Mouse (Mus musculus): ENCODE measurements at regions not wholly inside any gene's neighbourhood (a gene's known extent, or its start where the extent isn't known, plus 50 kb on each side); places are given as distances from the start of the nearest gene placed in this dataset.

DNA sequence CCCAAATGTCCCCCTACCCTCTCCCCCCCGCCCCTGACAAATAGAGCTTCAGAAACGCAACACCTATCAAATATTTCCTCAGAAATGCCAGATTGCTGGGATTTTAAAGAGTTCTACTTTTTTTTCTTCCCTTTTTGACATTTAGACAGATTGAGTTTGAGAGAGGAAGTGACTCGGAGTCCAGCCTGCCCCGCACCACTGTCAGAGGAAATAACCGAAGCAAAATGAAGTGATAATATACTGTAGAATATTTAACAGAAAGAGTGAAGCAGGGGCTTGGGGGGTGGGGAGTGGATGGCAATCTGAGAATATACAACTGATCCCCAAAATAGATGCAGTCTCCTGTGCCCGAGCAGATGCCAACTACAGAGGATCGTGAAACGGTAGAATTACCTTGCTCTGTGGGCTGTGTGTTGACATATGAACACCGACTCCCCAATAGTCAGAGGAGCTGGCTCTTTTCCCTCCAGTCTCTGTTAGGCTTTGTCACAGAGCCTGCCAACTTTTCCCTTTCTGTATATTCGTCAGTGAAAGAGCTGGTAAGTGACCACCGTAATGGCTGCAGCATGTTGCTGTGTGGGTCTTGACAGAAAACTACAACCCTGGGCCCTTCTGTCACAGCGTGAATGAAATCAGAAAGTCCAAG, 2800.9 kb upstream of the Gm7489 start:
- peak in 1 of 2 experiments; percentile 5 for DNase-seq (ENCODE audit: low spot score in 2 of 2)
- intact Hi-C loops (cut with DNase I) = loop anchor here (10.0 kb wide), 1 partner anchor 199 kb away; no protein-coding TSS in a partner anchor

DNA sequence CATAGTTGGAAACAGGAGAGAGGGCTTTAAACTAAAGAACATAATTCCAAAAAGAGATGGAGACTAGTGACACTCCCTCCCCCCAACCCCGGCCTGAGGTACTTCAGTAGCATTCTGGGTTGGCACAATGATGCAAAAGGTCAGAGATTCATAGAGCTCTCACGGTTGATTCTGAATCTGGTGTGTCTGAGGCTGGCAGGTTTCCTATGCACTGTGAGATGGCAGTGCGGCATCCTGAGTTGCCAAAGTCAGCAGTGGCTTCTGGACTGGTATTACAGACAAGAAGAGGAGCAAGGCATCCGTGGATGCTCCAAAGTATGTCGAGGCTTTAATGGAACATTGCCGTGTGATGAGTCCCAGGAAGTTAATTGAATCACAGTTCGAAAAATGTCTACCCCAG, 2791.8 kb upstream of the Gm7489 start:
- intact Hi-C loops (cut with DNase I) = no loop called here
- DNase-seq (ENCODE audit: low spot score in 2 of 2) = no peak

DNA sequence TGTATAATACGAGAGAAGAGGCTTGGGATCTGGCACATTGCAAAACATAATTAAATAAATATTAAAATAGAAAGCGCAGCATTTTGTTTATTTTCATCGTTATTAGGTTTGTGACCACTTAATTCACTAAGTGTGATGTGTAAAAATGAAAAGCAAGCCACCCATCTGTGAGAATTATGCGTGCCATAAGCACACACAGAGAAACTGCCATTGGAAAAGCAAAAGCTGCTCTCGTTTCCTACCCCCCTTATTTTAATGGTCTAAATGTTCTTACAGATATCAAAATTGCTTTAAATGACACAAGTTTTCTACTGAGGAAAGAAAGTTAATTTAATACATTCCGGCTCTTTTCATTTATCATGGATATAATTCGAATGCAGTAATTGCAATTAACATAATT, 2780.8 kb upstream of the Gm7489 start:
- DNase-seq (ENCODE audit: low spot score in 2 of 2) = no peak
- intact Hi-C loops (cut with DNase I) = no loop called here

DNA sequence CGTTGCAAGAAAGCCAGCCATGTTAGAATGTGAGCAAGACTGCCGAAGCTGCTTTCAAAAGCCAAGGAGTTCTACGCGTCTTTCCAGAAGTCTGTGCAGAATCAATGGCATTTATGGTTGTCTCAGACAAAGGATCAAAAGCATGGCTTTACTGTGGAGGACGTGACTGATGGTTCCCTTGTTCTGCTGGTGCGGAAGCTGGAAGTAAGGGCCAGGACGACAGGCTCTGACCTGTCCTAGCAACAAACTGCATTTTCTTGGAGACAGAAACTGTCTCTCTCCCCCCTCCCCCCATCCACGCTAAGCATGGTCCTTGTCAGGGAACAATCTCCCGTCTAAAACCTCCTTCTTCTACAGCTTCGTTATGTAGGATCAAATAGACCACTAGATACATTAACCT, 2780.3 kb upstream of the Gm7489 start:
- no peak for DNase-seq (ENCODE audit: low spot score in 2 of 2)
- intact Hi-C loops (cut with DNase I) = no loop called here

DNA sequence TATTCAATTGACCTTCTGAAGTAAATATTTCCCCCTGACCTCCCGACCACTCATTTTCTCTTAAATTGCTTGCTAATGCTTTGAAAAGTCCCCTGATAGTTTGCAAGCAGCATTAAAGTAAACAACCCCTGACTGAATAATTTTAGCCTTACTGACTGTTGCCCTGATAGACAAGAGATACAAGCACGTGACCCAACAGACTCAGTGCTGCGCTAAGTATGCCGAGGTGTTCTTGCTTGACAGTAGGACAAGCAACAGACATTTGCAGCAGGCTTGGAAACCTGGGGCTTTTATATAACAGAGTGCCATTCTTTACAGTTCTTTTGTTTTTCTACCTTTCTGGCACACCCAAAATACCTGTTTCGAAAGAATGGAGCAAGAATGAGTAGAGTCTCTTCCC, 2779.9 kb upstream of the Gm7489 start:
- DNase-seq (ENCODE audit: low spot score in 2 of 2) = no peak
- intact Hi-C loops (cut with DNase I) = no loop called here

DNA sequence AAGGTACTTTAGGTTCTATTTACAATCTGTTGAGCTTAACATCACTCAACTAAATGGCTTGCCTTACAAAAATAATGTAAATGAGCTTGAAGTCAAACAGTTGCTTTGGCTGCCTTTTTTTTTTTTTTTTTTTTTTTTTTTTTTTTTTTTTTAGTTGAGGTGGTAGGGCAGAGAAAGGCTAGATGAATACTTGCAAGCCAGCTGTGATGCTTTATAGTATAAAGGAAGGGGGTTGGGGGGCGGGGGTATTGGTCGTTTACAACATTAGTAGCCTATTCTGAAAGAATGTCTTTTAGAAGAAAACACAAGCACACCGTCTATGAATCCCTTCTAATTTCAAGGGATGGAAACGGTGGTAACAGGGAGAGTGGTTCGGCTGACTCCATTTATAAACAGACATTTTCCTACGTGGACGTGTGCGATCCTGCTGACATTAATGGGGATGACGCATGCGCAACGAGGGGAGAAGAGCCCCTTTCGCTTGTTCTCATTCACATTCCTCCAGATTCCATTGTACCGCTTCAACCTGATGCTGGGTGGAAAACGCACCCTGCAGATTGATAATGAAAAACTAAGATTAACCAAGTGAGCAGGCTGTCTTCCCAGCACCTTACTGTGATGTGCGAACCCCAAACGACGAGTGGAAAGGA, 2779.2 kb upstream of the Gm7489 start:
- intact Hi-C loops (cut with DNase I) = no loop called here
- no peak for DNase-seq (ENCODE audit: low spot score in 2 of 2)

DNA sequence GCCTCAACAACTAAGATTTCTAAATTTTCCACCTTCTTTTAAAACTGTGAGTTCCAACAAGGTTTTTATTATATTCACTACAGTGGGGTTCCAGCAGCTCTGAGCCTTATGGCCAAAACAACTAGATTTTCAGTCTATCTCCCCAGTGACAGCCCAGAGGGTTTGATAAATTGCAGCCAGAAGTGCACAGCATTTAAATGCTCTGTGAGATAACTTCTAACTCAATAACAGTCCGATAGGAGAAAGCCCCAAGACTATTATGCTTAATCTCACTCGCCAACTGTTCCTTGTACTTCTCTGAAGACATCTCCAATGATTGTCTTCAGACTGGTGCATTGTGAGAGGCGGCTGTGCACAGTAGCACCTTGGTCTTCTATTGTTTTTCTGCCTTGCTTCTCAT, 2774.5 kb upstream of the Gm7489 start:
- DNase-seq (ENCODE audit: low spot score in 2 of 2) = no peak
- intact Hi-C loops (cut with DNase I) = no loop called here

DNA sequence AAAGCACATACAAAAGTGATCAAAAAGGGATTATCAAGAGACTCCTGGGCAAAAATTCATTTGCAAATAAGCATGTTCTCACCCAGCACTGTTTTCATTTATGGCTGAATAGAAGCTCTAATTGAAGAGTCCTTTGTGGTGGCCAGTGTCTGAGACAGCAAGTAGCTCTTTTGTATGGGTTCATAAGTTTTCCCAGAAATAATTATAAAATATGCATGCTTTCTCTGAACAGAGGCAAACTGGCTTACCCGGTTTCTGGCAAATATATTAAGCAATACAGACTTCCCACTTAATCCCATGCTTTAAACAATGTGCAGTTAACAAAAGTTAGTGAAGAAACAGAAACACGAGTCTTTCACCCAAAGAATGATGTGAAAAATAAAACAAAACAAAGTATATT, 2758.8 kb upstream of the Gm7489 start:
- DNase-seq (ENCODE audit: low spot score in 2 of 2) = no peak
- intact Hi-C loops (cut with DNase I) = no loop called here

DNA sequence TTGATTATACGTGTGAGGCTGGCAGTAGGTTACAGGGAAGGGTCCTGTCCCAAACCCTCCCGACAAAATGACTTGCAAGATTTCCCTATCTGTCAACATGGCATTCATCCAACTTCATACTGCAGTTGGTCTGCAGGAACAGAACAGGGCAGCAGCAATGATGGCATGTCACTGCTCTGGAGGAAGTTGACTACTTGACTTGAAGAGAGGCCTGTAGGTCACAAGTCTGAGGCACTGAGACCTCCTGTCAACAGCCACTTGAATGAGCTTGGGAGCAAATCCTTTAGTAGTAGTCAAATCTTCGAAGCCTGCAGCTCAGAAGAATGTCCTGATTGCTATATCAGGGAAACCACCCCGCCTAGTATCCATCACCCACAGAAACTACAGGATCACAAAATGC, 2753.7 kb upstream of the Gm7489 start:
- intact Hi-C loops (cut with DNase I) = no loop called here
- no peak for DNase-seq (ENCODE audit: low spot score in 2 of 2)

DNA sequence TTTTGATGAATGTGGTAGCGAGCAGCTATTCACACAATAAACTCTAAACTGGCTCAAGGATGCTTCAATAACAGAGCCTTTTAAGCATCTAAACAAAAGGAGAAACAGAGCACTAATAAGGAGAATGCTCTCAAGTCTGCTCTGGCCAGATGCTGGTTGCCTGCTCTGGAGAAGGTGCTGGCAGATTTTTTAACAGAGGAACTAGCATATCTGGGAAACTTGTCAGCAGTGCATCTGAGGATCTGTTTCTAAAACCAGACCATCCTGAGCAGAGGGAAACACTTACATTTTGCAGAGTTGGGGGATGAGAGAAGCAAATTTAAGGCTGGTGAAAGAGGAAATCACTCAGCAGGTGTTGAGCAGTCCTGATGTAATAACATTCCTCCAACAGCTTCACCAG, 2748.6 kb upstream of the Gm7489 start:
- peak in 1 of 2 experiments; percentile 6 for DNase-seq (ENCODE audit: low spot score in 2 of 2)
- intact Hi-C loops (cut with DNase I) = no loop called here

DNA sequence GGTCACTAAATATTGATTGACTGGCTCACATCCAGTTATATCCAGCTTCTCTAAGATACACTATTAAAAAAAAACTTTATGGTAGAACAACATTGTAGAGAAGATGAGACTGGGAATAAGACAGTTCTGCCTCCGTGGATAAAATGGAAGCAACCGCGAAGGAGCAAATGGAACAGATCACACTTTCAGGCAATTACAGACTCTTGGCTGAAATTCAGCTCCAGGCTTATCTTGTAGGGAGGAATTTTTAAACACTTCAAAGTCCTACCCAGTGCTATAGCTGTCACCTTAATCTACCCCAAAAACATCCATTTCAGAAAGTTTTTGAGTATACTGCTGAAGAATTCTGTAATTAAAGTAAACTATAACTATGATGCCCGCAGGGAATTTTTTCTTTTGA, 2745.2 kb upstream of the Gm7489 start:
- intact Hi-C loops (cut with DNase I) = no loop called here
- peak in 1 of 2 experiments; percentile 13 for DNase-seq (ENCODE audit: low spot score in 2 of 2)

DNA sequence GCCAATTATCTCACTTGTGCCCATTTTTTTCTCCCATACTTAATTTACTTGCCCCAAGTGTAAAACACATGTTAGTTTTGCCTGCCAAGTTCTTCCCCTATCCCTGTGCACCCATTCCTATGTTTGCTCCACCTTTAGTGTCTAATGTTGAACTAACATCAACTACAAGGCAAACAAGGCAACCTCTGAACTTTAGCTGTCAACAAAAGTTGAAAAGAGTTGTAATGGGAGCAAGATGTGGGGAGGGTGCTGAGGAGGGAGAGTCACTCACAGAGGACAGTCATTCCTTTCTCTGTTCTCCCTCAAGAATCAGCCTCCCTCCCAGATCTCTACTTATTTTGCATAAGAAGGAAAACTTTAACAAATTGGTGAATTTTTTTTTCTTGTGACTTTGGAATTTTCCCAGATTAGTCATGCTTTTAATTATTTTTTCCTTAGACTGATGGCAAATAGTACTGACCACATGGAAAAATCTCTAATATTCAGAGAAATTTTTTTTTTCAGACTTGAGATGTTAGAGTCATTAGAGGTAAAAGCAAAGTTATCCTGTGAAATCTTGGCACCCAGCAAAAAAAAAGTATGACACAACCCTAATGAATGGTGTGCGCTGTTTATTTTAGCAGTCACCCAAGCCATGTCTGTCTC, 2710.6 kb upstream of the Gm7489 start:
- DNase-seq (ENCODE audit: low spot score in 2 of 2) = no peak
- intact Hi-C loops (cut with DNase I) = no loop called here

DNA sequence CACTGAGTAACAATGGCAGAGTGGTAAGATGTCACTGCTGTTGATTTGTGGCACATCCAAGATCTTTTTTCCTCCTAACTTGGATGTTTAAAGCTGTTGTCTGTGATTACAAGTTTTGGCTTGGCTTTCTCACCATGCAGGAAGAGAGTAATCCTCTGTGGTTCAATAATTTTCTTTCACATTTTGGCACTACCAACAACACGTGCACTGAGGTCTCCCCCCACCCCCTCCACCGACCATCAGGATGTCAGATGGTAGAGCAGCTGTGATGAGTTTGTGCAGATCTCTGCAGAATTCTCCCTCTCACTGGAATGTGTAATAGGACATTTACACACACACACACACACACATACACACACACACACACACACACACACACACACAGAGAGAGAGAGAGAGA, 2708.2 kb upstream of the Gm7489 start:
- intact Hi-C loops (cut with DNase I) = no loop called here
- DNase-seq (ENCODE audit: low spot score in 2 of 2) = no peak

DNA sequence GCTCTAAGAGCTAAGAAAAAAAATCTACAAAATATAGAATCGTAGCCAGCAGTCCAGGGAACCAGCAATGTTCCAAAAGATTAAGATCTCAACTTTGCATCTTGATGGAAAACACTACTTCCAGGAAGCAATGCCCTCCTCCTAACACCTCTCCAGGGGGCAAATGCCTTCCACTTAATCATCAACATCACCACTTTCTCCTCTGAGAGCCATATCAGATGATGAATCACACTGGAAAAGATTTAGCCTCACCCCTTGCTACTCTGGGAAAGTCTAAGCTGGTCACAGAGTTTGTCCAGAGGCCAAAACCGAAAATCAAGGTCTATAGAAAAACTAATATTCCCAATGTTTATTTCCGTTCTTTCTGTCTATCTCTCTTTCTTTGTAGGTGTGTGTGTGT, 2695.6 kb upstream of the Gm7489 start:
- no peak for DNase-seq (ENCODE audit: low spot score in 2 of 2)
- intact Hi-C loops (cut with DNase I) = no loop called here

DNA sequence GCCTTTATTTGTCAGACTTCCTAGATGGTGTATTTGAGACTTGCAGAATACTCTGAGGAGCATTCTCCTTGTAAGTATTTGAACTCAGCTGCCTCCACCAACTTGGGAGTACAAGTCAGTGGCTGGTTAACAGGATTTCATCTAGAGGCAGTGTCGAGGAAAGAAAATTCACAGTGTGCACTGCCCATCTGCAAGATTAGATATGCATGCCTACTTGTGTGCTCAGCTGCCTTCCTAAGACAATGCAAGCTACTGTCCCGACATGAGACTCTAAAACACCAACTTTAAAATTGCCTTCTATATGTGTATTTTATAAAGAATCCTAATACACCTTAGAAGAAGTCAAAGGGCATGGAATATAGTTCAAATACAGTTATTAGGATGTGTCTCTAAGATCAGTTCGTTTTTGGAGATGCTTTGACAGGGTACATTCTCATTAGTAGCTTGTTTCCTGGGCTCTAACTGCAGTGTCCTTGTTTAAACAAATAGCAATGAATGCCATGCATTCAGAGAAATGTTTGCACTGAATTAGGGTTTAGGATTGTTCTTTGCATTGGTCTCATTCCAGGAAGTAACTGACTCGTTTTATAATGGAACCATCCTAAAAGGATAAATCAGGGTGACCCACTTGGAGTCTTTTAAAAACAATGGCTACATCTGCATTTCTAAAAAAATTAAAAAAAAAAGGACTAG, 2687.1 kb upstream of the Gm7489 start:
- intact Hi-C loops (cut with DNase I) = no loop called here
- DNase-seq (ENCODE audit: low spot score in 2 of 2) = no peak

DNA sequence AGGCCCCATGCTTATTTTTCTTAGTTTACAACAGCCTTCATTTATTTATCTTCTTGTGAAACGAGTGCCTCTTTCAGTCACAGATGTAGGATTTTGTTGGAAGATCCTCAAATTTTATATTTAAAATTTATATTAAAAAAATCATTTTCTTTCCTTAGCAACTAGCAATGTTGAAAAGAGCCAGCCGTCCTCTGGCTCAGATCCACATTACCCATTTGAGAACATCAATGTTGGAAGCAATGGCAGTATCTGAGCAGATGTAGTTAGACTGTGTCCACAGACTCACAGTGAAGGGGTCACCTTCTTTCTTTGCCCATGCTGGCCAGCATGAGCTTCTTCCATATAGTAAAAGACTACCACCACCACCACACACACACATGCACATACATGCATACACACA, 2681.4 kb upstream of the Gm7489 start:
- peak in 1 of 2 experiments; percentile 5 for DNase-seq (ENCODE audit: low spot score in 2 of 2)
- intact Hi-C loops (cut with DNase I) = no loop called here

DNA sequence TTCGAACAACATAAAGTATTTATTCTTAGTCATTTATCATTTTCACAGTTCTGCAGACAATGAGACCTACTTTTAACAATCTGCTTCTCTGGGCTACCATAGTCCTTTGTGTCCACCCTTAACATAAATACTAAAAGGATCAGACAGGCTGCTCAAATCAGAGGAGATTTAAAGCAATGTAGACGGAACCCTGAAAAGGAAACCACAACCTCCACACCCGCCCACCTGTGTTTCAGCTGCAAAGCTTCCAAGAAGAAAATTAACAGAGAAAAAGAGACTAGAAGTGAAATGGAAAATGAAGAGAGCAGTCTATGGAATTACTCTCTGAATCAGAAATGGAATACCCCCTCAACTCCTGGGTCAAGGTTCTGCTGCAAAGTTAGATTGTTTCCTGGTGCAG, 2678.7 kb upstream of the Gm7489 start:
- peak; percentile 42 to 49 for DNase-seq (ENCODE audit: low spot score in 2 of 2)
- intact Hi-C loops (cut with DNase I) = no loop called here

DNA sequence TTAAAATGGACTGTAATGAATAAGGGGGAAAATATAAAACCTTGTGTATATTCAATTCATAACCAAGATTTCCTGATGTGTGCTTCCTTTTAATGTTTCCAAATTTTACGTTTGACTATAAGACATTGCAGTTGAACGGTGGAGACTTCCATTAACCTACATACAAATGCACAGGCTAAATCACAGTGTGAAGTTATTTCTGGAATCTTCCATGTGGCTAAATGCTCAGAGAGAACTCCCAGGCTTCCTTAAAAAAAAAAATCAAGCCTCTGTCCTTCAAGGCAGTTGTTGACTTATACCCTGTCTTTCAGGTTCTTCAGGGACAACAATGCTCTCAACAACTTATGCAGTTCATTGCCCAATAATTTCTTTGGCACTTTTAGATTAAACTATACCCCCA, 2677.9 kb upstream of the Gm7489 start:
- intact Hi-C loops (cut with DNase I) = no loop called here
- DNase-seq (ENCODE audit: low spot score in 2 of 2) = no peak

DNA sequence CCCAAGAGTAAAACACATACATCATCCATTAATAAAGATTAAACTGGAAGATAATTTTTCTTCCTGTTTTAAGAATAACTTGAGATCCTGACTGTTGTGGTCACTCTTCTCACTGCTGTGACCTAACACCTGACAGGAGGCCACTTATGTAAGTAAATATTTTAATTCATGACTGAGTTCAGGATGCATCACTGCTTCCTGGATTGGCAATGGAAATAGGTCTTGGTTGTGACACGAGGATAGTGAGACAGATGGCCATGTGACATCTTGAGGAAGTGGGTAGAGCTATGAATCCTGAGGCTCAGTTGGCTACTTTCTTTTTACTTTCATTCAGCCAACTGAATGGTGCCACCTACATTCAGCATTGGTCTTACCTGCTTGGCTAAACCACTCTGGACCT, 2649.8 kb upstream of the Gm7489 start:
- DNase-seq (ENCODE audit: low spot score in 2 of 2) = no peak
- intact Hi-C loops (cut with DNase I) = no loop called here

DNA sequence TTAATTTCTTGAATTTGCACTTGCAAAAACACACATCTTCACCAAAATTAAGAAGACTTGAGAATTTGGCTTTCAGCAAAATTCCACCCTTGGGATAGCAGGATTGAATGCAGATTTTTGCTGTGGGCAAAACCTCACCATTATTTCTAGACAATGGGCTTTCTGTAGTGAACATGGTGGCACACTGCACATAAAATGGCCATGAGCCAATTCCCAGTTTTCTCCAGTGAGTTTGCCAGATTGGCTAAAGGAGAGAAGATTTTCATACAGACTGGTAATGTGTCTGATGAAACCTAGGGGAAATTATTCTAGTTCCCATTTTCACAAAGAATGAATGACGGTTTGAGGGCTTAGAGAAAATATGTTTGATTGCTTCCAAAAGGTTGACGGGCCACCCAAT, 2640.1 kb upstream of the Gm7489 start:
- no peak for DNase-seq (ENCODE audit: low spot score in 2 of 2)
- intact Hi-C loops (cut with DNase I) = no loop called here

DNA sequence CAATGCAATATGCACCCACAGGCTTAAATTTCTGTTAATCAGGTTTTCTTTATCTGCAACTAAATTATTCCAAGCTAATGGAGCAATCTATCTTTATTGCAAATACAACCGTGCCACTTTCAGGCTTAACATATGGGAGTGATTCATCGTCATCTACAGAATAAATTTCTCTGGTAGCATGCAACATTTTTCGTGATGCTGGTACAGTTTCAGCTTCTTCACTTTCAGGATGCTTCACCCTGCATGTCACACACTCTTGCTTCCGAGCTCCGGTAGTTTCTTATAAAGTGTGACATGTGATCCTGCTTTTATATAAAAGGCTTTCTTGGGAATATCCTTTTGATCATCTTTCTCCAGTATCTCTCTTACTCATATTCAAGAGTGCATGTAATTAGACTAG, 2637.4 kb upstream of the Gm7489 start:
- intact Hi-C loops (cut with DNase I) = no loop called here
- no peak for DNase-seq (ENCODE audit: low spot score in 2 of 2)
